Mouse (Mus musculus) stomach, embryonic 14.5 days (tissue): ENCODE measurements around the gene Trp53tg5. TPM values are rescaled to one million over a fixed set of nuclear protein-coding genes. Genes with fewer than 3 reads are reported as not detected.

ENCODE experiments used
- ATAC-seq: fragments of 200-750 bp; cut with Nextera tagmentation; 2 replicates; pipeline ENCODE4 v1.8.0; 2017; ENCODE audit warnings: low read depth, moderate TSS enrichment; ENCODE audit not compliant: insufficient number of reproducible peaks, insufficient read depth, low FRiP score
- H3K27ac ChIP-seq: fragments of 300-500 bp; sonication (generic); 2 replicates; pipeline ENCODE4 v1.5.1; 2014; ENCODE audit warnings: mild to moderate bottlenecking, low read length, moderate library complexity, mixed read lengths
- H3K27me3 ChIP-seq: fragments of 300-500 bp; sonication (generic); 2 replicates; pipeline ENCODE4 v1.6.1; 2014; ENCODE audit warnings: low read length, control low read depth, mixed read lengths; ENCODE audit not compliant: control insufficient read depth, insufficient read depth
- H3K36me3 ChIP-seq: fragments of 300-500 bp; sonication (generic); 2 replicates; pipeline ENCODE4 v1.6.1; 2014; ENCODE audit warnings: mild to moderate bottlenecking, control low read depth, low read length, moderate library complexity, mixed read lengths; ENCODE audit not compliant: control insufficient read depth, insufficient read depth
- H3K4me1 ChIP-seq: fragments of 300-500 bp; sonication (generic); 2 replicates; pipeline ENCODE4 v1.6.1; 2014; ENCODE audit warnings: low read length, control low read depth, mixed read lengths; ENCODE audit not compliant: control insufficient read depth, insufficient read depth
- H3K4me2 ChIP-seq: fragments of 300-500 bp; sonication (generic); replicated peaks from 2 replicates; pipeline ENCODE4 v1.6.1; 2014; ENCODE audit warnings: low read depth, low read length, control low read depth
- H3K4me3 ChIP-seq: fragments of 300-500 bp; sonication (generic); 2 replicates; pipeline ENCODE4 v1.5.1; 2014; ENCODE audit warnings: low read depth, low read length, control low read depth
- H3K9ac ChIP-seq: fragments of 300-500 bp; sonication (generic); replicated peaks from 2 replicates; pipeline ENCODE4 v1.6.1; 2014; ENCODE audit warnings: low read depth, mild to moderate bottlenecking, control low read depth, low read length, moderate library complexity, mixed read lengths
- H3K9me3 ChIP-seq: fragments of 300-500 bp; sonication (generic); 2 replicates; pipeline ENCODE4 v1.6.1; 2016; ENCODE audit warnings: low read depth, low read length, control low read depth; ENCODE audit not compliant: control insufficient read depth
- WGBS: fragments of 180-500 bp; shearing (Covaris S2); extraction: QIAGEN DNeasy Blood & Tissue Kit; methylation state at CpG from one replicate; pipeline ENCODE4 v1.1.7; 2014; 5-methylcytosine and 5-hydroxymethylcytosine counted together
- polyA plus RNA-seq: library from polyadenylated mRNA; unstranded; fragments of >200 nt; fragmentation: Nextera tagmentation; extraction: Ambion mirVana; gene quantifications from 2 replicates; pipeline ENCODE4 v1.2.1, GENCODE M21; 2014

Gene Trp53tg5
- polyA plus RNA-seq, 1 experiment from 2014 or later: not detected

DNA sequence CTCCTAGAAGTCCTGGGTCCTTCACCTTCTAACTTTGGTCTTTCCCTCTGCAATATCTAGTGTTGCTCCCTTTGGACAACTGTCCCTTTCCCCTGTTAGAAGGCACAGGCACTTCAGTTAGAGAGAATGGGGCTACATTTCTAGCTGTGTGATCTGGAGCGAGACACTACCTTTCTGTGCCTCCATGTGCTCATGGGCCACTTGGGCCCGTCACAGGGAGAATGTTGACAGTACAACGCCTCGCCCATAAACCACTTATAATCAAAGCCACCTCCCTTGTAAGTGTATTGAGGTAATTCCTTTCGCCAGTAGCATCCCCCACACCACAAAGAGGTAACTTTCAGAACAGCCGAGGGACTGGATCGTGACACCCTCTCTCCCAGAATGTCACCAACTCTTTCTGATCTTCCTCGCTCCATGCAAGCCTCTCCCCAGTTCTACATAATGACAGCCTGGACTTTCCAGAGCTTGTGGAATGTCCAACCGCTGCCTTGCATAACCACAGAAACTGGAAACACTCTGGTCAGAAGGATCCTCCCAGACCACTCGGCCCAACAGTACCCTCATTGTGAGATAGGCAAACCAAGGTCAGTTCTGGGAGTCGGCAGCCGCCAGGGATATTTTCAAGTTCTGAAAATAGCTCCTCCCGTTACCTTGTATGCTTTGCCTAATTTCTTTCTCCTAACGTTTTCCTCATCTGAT is 24.0 kb downstream of the Trp53tg5 start:
- no peaks in the 10 kb centered on the region for H3K27me3 ChIP-seq
- no peaks in the 10 kb centered on the region for H3K36me3 ChIP-seq
- no peak overlapping the region for H3K9ac ChIP-seq
- no peaks in the 10 kb centered on the region for H3K4me1 ChIP-seq
- no peak overlapping the region for H3K27ac ChIP-seq
- H3K4me2 ChIP-seq: no peak overlapping the region
- WGBS: 72% methylated on average over 14 of the region's 14 CpGs
- H3K4me3 ChIP-seq: no peak overlapping the region
- no peak for ATAC-seq
- H3K9me3 ChIP-seq: no peaks in the 10 kb centered on the region

DNA sequence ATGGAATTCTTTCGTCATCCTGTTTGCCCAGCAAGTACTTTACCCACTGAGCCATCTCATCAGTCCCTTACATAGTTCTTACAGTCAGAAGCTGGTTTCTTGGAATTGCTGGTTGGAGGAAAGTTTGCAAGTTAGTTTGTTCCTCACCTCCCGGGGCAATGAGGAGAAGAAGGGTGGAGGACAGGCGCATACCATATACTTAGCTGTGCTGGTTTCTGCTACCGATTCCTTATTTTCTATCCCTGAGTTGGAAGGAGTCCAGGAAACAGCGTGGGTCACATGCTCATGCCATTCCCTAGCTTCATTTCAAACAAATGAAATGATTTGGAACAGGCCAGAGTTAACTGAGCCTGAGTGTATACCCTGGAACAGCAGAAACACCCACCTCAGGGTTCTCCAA is 24.6 kb downstream of the Trp53tg5 start:
- Histone ChIP-seq H3K4me1 (no peaks in the 10 kb centered on the region; the same call in 1 of the 2 replicates), H3K36me3 (no peaks in the 10 kb centered on the region), H3K9ac (no peak overlapping the region), H3K4me2 (no peak overlapping the region), H3K27ac (no peak overlapping the region), H3K27me3 (no peaks in the 10 kb centered on the region), H3K4me3 (no peak overlapping the region), H3K9me3 (no peaks in the 10 kb centered on the region)
- WGBS: 63% methylated on average over 5 of the region's 5 CpGs
- no peak for ATAC-seq

DNA sequence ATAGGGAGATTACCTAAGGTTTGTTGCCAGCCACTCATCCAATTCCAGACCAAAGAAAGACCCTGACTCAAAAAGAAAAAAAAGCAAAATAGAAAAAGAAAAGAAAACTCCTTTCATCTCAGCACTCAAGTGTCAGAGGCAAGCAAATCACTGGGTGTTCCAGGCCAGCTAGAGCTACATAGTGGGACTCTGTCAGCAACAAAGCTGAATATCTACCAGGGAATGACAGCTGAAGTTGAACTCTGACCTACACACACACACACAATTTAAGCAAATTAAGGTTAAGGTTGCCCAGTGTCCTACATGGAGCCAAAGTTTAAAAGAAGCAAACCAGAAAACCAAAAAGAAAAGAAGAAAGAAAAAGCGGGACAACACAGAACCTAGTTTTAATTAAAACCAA is 25.4 kb downstream of the Trp53tg5 start:
- no peak for ATAC-seq
- Histone ChIP-seq H3K9me3 (no peaks in the 10 kb centered on the region), H3K36me3 (no peaks in the 10 kb centered on the region), H3K27me3 (no peaks in the 10 kb centered on the region), H3K4me1 (peaks cover 6% of the 10 kb centered on the region; the same call in 1 of the 2 replicates), H3K27ac (no peak overlapping the region), H3K4me3 (no peak overlapping the region), H3K4me2 (no peak overlapping the region), H3K9ac (no peak overlapping the region)
- WGBS: 90% methylated on average over 1 of the region's 1 CpGs

DNA sequence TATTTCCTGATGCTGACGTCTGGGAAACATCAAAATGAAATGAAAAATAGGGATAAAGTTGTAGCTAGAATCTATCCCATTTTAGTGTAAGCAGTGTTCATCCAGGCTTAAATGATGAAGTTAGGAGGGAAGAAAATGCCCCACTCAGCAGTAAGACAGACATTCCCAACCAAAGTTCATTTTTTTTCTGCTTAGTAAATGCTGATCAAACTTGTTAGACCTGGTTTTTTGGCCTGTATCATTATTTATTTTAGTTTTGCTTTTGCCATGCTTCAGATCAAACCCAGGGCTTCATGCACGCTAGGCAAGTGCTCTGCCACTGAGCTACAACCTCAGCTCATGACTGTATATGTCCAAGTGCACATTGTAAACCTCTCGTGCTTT is 27.4 kb downstream of the Trp53tg5 start:
- H3K27me3 ChIP-seq: no peaks in the 10 kb centered on the region
- H3K9me3 ChIP-seq: no peaks in the 10 kb centered on the region
- H3K27ac ChIP-seq: no peak overlapping the region
- no peak overlapping the region for H3K4me2 ChIP-seq
- H3K36me3 ChIP-seq: no peaks in the 10 kb centered on the region
- H3K4me1 ChIP-seq: peaks cover 11% of the 10 kb centered on the region; the same call in 1 of the 2 replicates
- H3K9ac ChIP-seq: no peak overlapping the region
- no peak overlapping the region for H3K4me3 ChIP-seq
- 67% methylated on average over 3 of the region's 3 CpGs for WGBS
- ATAC-seq: no peak

DNA sequence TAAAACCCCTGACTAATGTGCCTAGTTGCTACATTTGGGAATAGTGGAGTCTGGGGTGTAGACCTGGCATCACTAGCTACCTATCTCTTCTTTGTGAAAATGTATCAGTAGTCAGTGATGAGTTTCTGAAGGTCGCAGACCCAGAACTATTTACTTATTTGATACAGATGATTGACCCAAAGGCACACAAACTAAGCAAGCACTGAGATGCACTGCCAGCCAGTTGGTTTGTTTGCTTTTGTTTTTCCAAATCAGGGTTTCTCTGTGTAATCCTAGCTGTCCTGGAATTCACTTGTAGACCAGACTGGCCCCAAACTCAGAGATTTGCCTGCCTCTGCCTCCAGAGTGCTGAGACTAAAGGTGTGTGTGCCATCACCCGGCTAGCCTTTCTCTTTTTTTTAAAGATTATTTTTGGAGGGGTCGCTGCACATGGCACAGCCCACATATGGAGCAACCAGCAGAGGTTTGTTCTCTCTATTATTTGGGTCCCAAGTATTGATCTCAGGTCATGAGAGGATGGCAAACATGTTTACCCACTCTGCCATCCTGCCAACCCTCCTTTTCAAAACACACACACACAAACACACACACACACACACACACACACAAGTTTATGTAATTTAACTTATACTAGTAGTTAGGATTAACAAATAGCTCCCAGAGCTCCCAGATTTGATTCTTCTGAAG is 28.0 kb downstream of the Trp53tg5 start:
- no peak for ATAC-seq
- Histone ChIP-seq H3K4me2 (no peak overlapping the region), H3K9me3 (no peaks in the 10 kb centered on the region), H3K9ac (no peak overlapping the region), H3K36me3 (no peaks in the 10 kb centered on the region), H3K27ac (no peak overlapping the region), H3K4me3 (no peak overlapping the region), H3K27me3 (no peaks in the 10 kb centered on the region), H3K4me1 (peaks cover 11% of the 10 kb centered on the region; the same call in 1 of the 2 replicates)
- 71% methylated on average over 3 of the region's 3 CpGs for WGBS

DNA sequence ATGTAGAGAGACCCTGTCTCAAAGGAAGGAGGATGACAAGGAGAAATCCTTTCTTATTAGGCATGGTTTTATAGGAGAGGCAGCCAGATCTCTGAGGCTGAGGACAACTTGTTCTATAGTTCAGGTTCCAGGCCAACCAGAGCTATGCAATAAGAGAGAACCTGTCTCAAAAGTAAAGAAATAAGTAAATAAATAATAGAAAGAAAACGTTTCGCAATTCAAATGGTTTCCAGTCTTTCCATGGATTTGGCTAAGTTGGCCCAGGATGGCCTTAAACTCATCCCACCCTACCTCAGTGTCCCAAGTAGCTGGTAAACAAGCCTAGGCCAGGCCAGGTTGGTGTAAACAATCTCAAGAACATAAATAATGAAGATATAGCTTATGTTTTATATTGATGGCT is 28.8 kb downstream of the Trp53tg5 start:
- ATAC-seq: no peak

DNA sequence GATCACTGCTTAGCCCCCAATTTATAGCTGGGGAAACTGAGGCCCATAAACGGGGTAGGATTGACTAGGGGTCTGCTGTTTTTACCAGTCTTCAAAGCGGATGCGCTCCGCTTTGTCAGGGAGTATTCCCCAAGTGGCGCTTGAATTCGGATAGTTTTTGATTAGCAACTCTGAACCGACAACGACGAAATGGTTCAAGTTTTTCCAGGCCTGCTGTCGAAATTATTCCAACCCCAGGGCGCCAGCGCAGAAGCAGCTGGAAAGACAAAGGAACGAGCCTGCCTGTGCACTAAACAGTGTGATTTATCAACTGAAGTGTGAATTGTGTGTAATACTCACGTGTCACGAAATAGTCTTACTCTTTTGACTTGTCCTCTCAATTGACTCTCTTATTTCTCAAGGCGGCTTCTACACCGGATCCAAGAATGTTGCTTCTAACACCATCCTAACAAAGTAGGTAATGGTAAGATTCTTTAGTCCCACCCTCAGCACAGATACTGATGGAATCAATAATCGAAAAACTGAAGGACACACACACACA is 30.0 kb downstream of the Trp53tg5 start, which contains the start of gene Sdc4:
Gene Sdc4, minus strand, starts transcription at position 428 of the 541 bp plus-strand sequence.
- H3K4me2 ChIP-seq: peak within 1 kb of the TSS; percentile 65
- H3K4me1 ChIP-seq: peaks cover 26% of the 10 kb centered on the region; the same call in 1 of the 2 replicates
- peak within 1 kb of the TSS; percentile 69 for H3K27ac ChIP-seq
- 10% methylated on average over 18 of the region's 18 CpGs for WGBS
- no peaks in the 10 kb centered on the region for H3K36me3 ChIP-seq
- H3K9ac ChIP-seq: peak within 1 kb of the TSS; percentile 82
- no peaks in the 10 kb centered on the region for H3K9me3 ChIP-seq
- H3K27me3 ChIP-seq: no peaks in the 10 kb centered on the region
- no peak; the same call in 1 of the 2 replicates for ATAC-seq
- peak within 1 kb of the TSS; percentile 64 for H3K4me3 ChIP-seq

More for the DNA sequence above, 28.8 kb downstream of the Trp53tg5 start:
- WGBS: 70% methylated on average over 2 of the region's 2 CpGs
- Histone ChIP-seq H3K4me1 (peaks cover 18% of the 10 kb centered on the region; the same call in 1 of the 2 replicates), H3K36me3 (no peaks in the 10 kb centered on the region), H3K4me2 (no peak overlapping the region), H3K4me3 (no peak overlapping the region), H3K27ac (no peak overlapping the region), H3K9ac (no peak overlapping the region), H3K27me3 (no peaks in the 10 kb centered on the region), H3K9me3 (no peaks in the 10 kb centered on the region)

DNA sequence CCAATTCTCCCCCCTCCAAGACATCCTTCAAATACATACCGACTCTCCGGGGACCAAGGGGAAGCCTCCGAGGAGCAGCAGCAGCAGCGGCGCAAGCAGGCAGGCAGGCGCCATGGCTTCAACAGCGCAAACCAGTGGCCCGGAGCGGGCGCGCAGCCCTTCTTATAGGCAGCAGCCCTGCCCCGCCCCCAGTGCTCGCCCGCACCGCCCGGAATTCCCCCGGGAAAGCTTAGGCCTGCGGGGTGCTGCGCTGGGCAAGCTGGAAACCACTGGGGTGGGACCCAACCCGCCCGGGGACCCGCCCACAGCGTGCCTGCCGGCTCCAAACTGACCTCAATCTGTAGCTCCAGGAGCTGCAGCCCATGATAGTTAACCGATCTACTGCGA is 30.5 kb downstream of the Trp53tg5 start:
- peak; percentile 94 for ATAC-seq

More for the DNA sequence above, 30.5 kb downstream of the Trp53tg5 start:
- under 1% methylated on average over 24 of the region's 26 CpGs for whole genome bisulfite sequencing
- Histone ChIP-seq H3K4me2 (peak overlapping the region; percentile 65), H3K27me3 (no peaks in the 10 kb centered on the region), H3K27ac (peak overlapping the region; percentile 69), H3K9me3 (no peaks in the 10 kb centered on the region), H3K4me1 (peaks cover 28% of the 10 kb centered on the region; the same call in 1 of the 2 replicates), H3K36me3 (no peaks in the 10 kb centered on the region), H3K4me3 (peak overlapping the region; percentile 64), H3K9ac (peak overlapping the region; percentile 82)
